Mouse (Mus musculus): ENCODE results near the gene Lztfl1.
A peak's percentile ranks its signal among the peaks of the same experiment; 100 is the strongest.
"Not testable (repeated sequence)": the region's sequence is repeated elsewhere in the genome, so short reads cannot be mapped to it uniquely, and the experiment has no call there.

Lztfl1 gene

GRCm38 (mm10) chr9:123683704-123684103, 33.8 kb downstream of the Lztfl1 start:
- DNase-seq (ENCODE audit: extremely low read depth, low read depth) = no peak

GRCm38 (mm10) chr9:123679198-123679597, 38.3 kb downstream of the Lztfl1 start:
- no peak for DNase-seq (ENCODE audit: extremely low read depth, low read depth)

GRCm38 (mm10) chr9:123678327-123679105, 39.0 kb downstream of the Lztfl1 start, which contains the start of the genes Ccr9 and Slc6a20a:
Gene Ccr9, plus strand, starts transcription at chr9:123678439.
Gene Slc6a20a, minus strand, starts transcription at chr9:123678885.
- no peak for DNase-seq (ENCODE audit: extremely low read depth, low read depth)

- DNase-seq (ENCODE audit: extremely low read depth, low read depth) = peak; percentile 38
Observed at GRCm38 (mm10) chr9:123665645-123666044, 51.9 kb downstream of the Lztfl1 start.

- not testable (repeated sequence) for DNase-seq (ENCODE audit: extremely low read depth, low read depth)
Observed at GRCm38 (mm10) chr9:123659986-123660676, 57.4 kb downstream of the Lztfl1 start.

GRCm38 (mm10) chr9:123658981-123659380, 58.5 kb downstream of the Lztfl1 start:
- DNase-seq (ENCODE audit: extremely low read depth, low read depth) = no peak

- peak; percentile 82 for DNase-seq (ENCODE audit: extremely low read depth, low read depth)
Observed at GRCm38 (mm10) chr9:123657457-123657856, 60.0 kb downstream of the Lztfl1 start.

- DNase-seq (ENCODE audit: extremely low read depth, low read depth) = no peak
Observed at GRCm38 (mm10) chr9:123651369-123651768, 66.1 kb downstream of the Lztfl1 start.

- DNase-seq (ENCODE audit: extremely low read depth, low read depth) = no peak
Observed at GRCm38 (mm10) chr9:123649785-123650511, 67.5 kb downstream of the Lztfl1 start.

All from MEL-GATA-1-ER (cell line).